7 mouse cellular contexts compared by ENCODE assay signal in genomic region chr5:139775216-139775926, GRCm38 (mm10). TPM values are rescaled to one million over a fixed set of nuclear protein-coding genes. Genes with fewer than 3 reads are reported as not detected.
DNase-seq lines count a peak whose midpoint lies in the region; ATAC-seq lines count a peak whose summit lies in the region.

Ints1 (minus strand) TSS chr5:139775674.

- no peaks in the 10 kb centered on the region for H3K27me3 ChIP-seq in embryonic facial prominence, embryonic 12.5 days
- H3K27me3 ChIP-seq in limb, embryonic 11.5 days (ENCODE audit: control insufficient read depth, insufficient read depth, low read length): no peaks in the 10 kb centered on the region
- no peaks in the 10 kb centered on the region for H3K27me3 ChIP-seq in midbrain, embryonic 14.5 days (ENCODE audit: control insufficient read depth, insufficient read depth, low read length)

- H3K9me3 ChIP-seq in embryonic facial prominence, embryonic 12.5 days: no peaks in the 10 kb centered on the region
- H3K9me3 ChIP-seq in limb, embryonic 11.5 days (ENCODE audit: control insufficient read depth, low read length): no peaks in the 10 kb centered on the region
- H3K9me3 ChIP-seq in midbrain, embryonic 14.5 days (ENCODE audit: control insufficient read depth, low read length): no peaks in the 10 kb centered on the region

- H3K4me2 ChIP-seq in embryonic facial prominence, embryonic 12.5 days (replicated peaks): peak within 1 kb of the TSS; percentile 93
- H3K4me2 ChIP-seq in limb, embryonic 11.5 days (ENCODE audit: low read depth, severe bottlenecking): peak within 1 kb of the TSS; percentile 90
- H3K4me2 ChIP-seq in midbrain, embryonic 14.5 days (ENCODE audit: low read length): peak within 1 kb of the TSS; percentile 97

- peak; percentile 80 for ATAC-seq in embryonic facial prominence, embryonic 12.5 days (ENCODE audit: insufficient number of reproducible peaks, insufficient read depth, low FRiP score, low TSS enrichment)
- peak; percentile 88 for ATAC-seq in limb, embryonic 11.5 days (ENCODE audit: insufficient number of reproducible peaks, low FRiP score, low TSS enrichment, low read depth)
- peak; percentile 90 for ATAC-seq in midbrain, embryonic 14.5 days (ENCODE audit: low FRiP score, low TSS enrichment)

- H3K9ac ChIP-seq in embryonic facial prominence, embryonic 12.5 days: peak within 1 kb of the TSS; percentile 90
- H3K9ac ChIP-seq in limb, embryonic 11.5 days (ENCODE audit: low read length): peak within 1 kb of the TSS; percentile 78
- H3K9ac ChIP-seq in midbrain, embryonic 14.5 days (replicated peaks; ENCODE audit: low read length): peak within 1 kb of the TSS; percentile 72

- DNase-seq in adrenal gland, postnatal 25 days: peak; percentile 97
- peak; percentile 99 for DNase-seq in heart, adult 11 months
- DNase-seq in kidney, adult 18-20 months: peak; percentile 96
- DNase-seq in limb, embryonic 11.5 days (ENCODE audit: low spot score): peak; percentile 99
- peak; percentile 99 for DNase-seq in midbrain, embryonic 14.5 days
- peak; percentile 87 to 95 for DNase-seq in spleen, adult 18-20 months

- H3K36me3 ChIP-seq in embryonic facial prominence, embryonic 12.5 days: peaks cover 38% of the 10 kb centered on the region
- peaks cover 18% of the 10 kb centered on the region for H3K36me3 ChIP-seq in limb, embryonic 11.5 days (ENCODE audit: control insufficient read depth, insufficient read depth, low read length)
- H3K36me3 ChIP-seq in midbrain, embryonic 14.5 days (ENCODE audit: control insufficient read depth, insufficient read depth, low read length): peaks cover 33% of the 10 kb centered on the region

- peaks cover 7% of the 10 kb centered on the region for H3K4me1 ChIP-seq in embryonic facial prominence, embryonic 12.5 days
- H3K4me1 ChIP-seq in limb, embryonic 11.5 days (ENCODE audit: control insufficient read depth, insufficient read depth, low read length): peaks cover 6% of the 10 kb centered on the region; the same call in 1 of the 2 replicates
- peaks cover 8% of the 10 kb centered on the region; the same call in 1 of the 2 replicates for H3K4me1 ChIP-seq in midbrain, embryonic 14.5 days (ENCODE audit: control insufficient read depth, insufficient read depth, low read length)

- under 1% methylated on average over 55 of the region's 55 CpGs for WGBS in embryonic facial prominence, embryonic 12.5 days
- WGBS in limb, embryonic 11.5 days: under 1% methylated on average over 55 of the region's 55 CpGs
- whole genome bisulfite sequencing in midbrain, embryonic 14.5 days: under 1% methylated on average over 55 of the region's 55 CpGs

- peak within 1 kb of the TSS; percentile 52; the same call in 1 of the 2 replicates for H3K27ac ChIP-seq in embryonic facial prominence, embryonic 12.5 days
- H3K27ac ChIP-seq in limb, embryonic 11.5 days (replicated peaks; ENCODE audit: low read depth, low read length): no peak within 1 kb of the TSS
- peak within 1 kb of the TSS; percentile 28; the same call in 1 of the 2 replicates for H3K27ac ChIP-seq in midbrain, embryonic 14.5 days (replicated peaks; ENCODE audit: low read depth, low read length)

- peak within 1 kb of the TSS; percentile 100 for H3K4me3 ChIP-seq in embryonic facial prominence, embryonic 12.5 days
- H3K4me3 ChIP-seq in limb, embryonic 11.5 days (ENCODE audit: low read depth, low read length): peak within 1 kb of the TSS; percentile 100
- H3K4me3 ChIP-seq in midbrain, embryonic 14.5 days (replicated peaks; ENCODE audit: low read depth, low read length): peak within 1 kb of the TSS; percentile 88

RNA-seq across cellular contexts. Expression of gene Ints1, which starts in this region (rescaled TPM):
- total RNA-seq in adrenal gland, postnatal 25 days (2021): 61.3 and 61.9 TPM in 2 replicates
- 33.6 and 34.5 TPM in 2 replicates for polyA plus RNA-seq in embryonic facial prominence, embryonic 12.5 days (2016; fragmentation: Nextera tagmentation; extraction: Ambion mirVana)
- 33.7 and 40.5 TPM in 2 replicates for polyA plus RNA-seq in limb, embryonic 11.5 days (2014; fragmentation: Nextera tagmentation; extraction: Ambion mirVana)
- 39.0 and 44.7 TPM in 2 replicates for polyA plus RNA-seq in midbrain, embryonic 14.5 days (2014; fragmentation: Nextera tagmentation; extraction: Ambion mirVana)
